Mouse (Mus musculus) CD8-positive naive resting alpha-beta T cell, adult 57 days (primary cell): ENCODE measurements around the gene Sntn. TPM values are rescaled to one million over a fixed set of nuclear protein-coding genes. Genes with fewer than 3 reads are reported as not detected.

Experiments
- total RNA-seq: library from RNA; stranded (reverse); gene quantifications from one replicate; pipeline ENCODE4 v1.2.4, GENCODE M21; 2023

Gene Sntn
- total RNA-seq, result not detected

GRCm38 (mm10) chr14:13670576-13670975 lies at the start of gene Sntn:
TSS of gene Sntn (plus strand) at chr14:13670876.

Other genes starting within 250 kb of the Sntn start
- gene Gm281, start 243.6 kb downstream of the Sntn start, total RNA-seq, result not detected